Mouse (Mus musculus): ENCODE measurements around the gene Ttn.

DNA sequence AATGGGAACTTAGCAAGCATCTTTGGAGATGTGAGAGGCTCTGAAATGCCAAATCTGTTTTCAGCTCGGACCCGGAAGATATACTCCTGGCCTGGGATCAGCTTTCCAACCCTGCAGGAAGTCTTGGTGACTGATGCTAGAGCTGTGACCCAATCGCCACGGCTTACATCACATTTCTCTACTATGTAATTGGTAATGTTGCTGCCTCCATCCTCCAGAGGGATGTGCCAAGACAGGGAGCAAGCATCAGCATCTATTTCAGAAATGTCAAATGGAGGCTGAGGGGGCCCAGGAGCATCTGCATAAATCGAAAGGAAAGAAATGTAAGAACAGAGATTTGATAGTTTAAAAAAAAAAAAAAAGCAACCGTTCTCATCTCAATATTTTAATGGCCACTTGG, 220.2 kb downstream of the Ttn start:
- TF ChIP-seq CTCF (IDR thresholded peaks at IDR 0.05; ENCODE audit: extremely low read depth, insufficient read depth, low read length) (no peak), POLR2A (IDR thresholded peaks at IDR 0.05; ENCODE audit: extremely low read depth, insufficient read depth, low read length) (no peak)

Data from cortical plate, adult 2 months (tissue).